Mouse (Mus musculus): ENCODE data around the gene Prss29. TPM values are rescaled to one million over a fixed set of nuclear protein-coding genes. Genes with fewer than 3 reads are reported as not detected.

Prss29 gene
- polyA plus RNA-seq, 1 experiment: not detected

GRCm38 (mm10) chr17:25333943-25334342 is 15.5 kb downstream of the Prss29 start:
- H3K27me3 ChIP-seq (ENCODE audit: control insufficient read depth): no peaks in the 10 kb centered on the region
- H3K4me1 ChIP-seq (ENCODE audit: control insufficient read depth): no peaks in the 10 kb centered on the region
- no peaks in the 10 kb centered on the region for H3K9me3 ChIP-seq (ENCODE audit: control insufficient read depth, low read length)
- TF ChIP-seq TAL1 (IDR thresholded peaks at IDR 0.05; ENCODE audit: low read length): no peak
- no peak for TF ChIP-seq GATA1 (IDR thresholded peaks at IDR 0.05; ENCODE audit: low read length)
- H3K36me3 ChIP-seq (ENCODE audit: control insufficient read depth): no peaks in the 10 kb centered on the region
- no peak overlapping the region for H3K4me3 ChIP-seq (replicated peaks)

- no peak overlapping the region for H3K4me3 ChIP-seq (replicated peaks)
These were observed 19.8 kb downstream of the Prss29 start for GRCm38 (mm10) chr17:25338218-25338617.

GRCm38 (mm10) chr17:25340003-25340402 is 21.5 kb downstream of the Prss29 start:
- Histone ChIP-seq H3K4me1 (ENCODE audit: control insufficient read depth) (no peaks in the 10 kb centered on the region), H3K36me3 (ENCODE audit: control insufficient read depth) (no peaks in the 10 kb centered on the region), H3K27me3 (ENCODE audit: control insufficient read depth) (no peaks in the 10 kb centered on the region), H3K4me3 (replicated peaks) (no peak overlapping the region), H3K9me3 (ENCODE audit: control insufficient read depth, low read length) (no peaks in the 10 kb centered on the region)
- no peak for TF ChIP-seq GATA1 (IDR thresholded peaks at IDR 0.05; ENCODE audit: low read length)
- no peak for TF ChIP-seq TAL1 (IDR thresholded peaks at IDR 0.05; ENCODE audit: low read length)

More at GRCm38 (mm10) chr17:25338218-25338617, 19.8 kb downstream of the Prss29 start:
- no peaks in the 10 kb centered on the region for H3K4me1 ChIP-seq (ENCODE audit: control insufficient read depth)
- no peaks in the 10 kb centered on the region for H3K27me3 ChIP-seq (ENCODE audit: control insufficient read depth)
- H3K36me3 ChIP-seq (ENCODE audit: control insufficient read depth): no peaks in the 10 kb centered on the region
- TF ChIP-seq GATA1 (IDR thresholded peaks at IDR 0.05; ENCODE audit: low read length) (no peak), TAL1 (IDR thresholded peaks at IDR 0.05; ENCODE audit: low read length) (no peak)
- H3K9me3 ChIP-seq (ENCODE audit: control insufficient read depth, low read length): no peaks in the 10 kb centered on the region

GRCm38 (mm10) chr17:25341490-25341889 is 23.0 kb downstream of the Prss29 start:
- Histone ChIP-seq H3K4me3 (replicated peaks) (no peak overlapping the region), H3K4me1 (ENCODE audit: control insufficient read depth) (no peaks in the 10 kb centered on the region), H3K9me3 (ENCODE audit: control insufficient read depth, low read length) (no peaks in the 10 kb centered on the region), H3K27me3 (ENCODE audit: control insufficient read depth) (no peaks in the 10 kb centered on the region), H3K36me3 (ENCODE audit: control insufficient read depth) (no peaks in the 10 kb centered on the region)
- TF ChIP-seq TAL1 (IDR thresholded peaks at IDR 0.05; ENCODE audit: low read length) (no peak), GATA1 (IDR thresholded peaks at IDR 0.05; ENCODE audit: low read length) (no peak)

- no peaks in the 10 kb centered on the region for H3K9me3 ChIP-seq (ENCODE audit: control insufficient read depth, low read length)
- H3K36me3 ChIP-seq (ENCODE audit: control insufficient read depth): no peaks in the 10 kb centered on the region
- no peak within 1 kb of the TSS for H3K4me3 ChIP-seq (replicated peaks)
- no peak for TF ChIP-seq TAL1 (IDR thresholded peaks at IDR 0.05; ENCODE audit: low read length)
- TF ChIP-seq GATA1 (IDR thresholded peaks at IDR 0.05; ENCODE audit: low read length): no peak
- no peaks in the 10 kb centered on the region for H3K27me3 ChIP-seq (ENCODE audit: control insufficient read depth)
- no peaks in the 10 kb centered on the region for H3K4me1 ChIP-seq (ENCODE audit: control insufficient read depth)
These were observed 27.0 kb downstream of the Prss29 start, which contains the start of gene Tpsab1 for GRCm38 (mm10) chr17:25345462-25345861. Tpsab1 (minus strand) TSS chr17:25345562.

- Histone ChIP-seq H3K4me1 (ENCODE audit: control insufficient read depth) (no peaks in the 10 kb centered on the region), H3K4me3 (replicated peaks) (no peak overlapping the region), H3K36me3 (ENCODE audit: control insufficient read depth) (no peaks in the 10 kb centered on the region), H3K9me3 (ENCODE audit: control insufficient read depth, low read length) (no peaks in the 10 kb centered on the region), H3K27me3 (ENCODE audit: control insufficient read depth) (no peaks in the 10 kb centered on the region)
- no peak for TF ChIP-seq TAL1 (IDR thresholded peaks at IDR 0.05; ENCODE audit: low read length)
- TF ChIP-seq GATA1 (IDR thresholded peaks at IDR 0.05; ENCODE audit: low read length): no peak
These were observed 42.8 kb downstream of the Prss29 start for GRCm38 (mm10) chr17:25361291-25361690.

- Histone ChIP-seq H3K4me1 (ENCODE audit: control insufficient read depth) (no peaks in the 10 kb centered on the region), H3K4me3 (replicated peaks) (no peak overlapping the region), H3K36me3 (ENCODE audit: control insufficient read depth) (no peaks in the 10 kb centered on the region), H3K27me3 (ENCODE audit: control insufficient read depth) (no peaks in the 10 kb centered on the region), H3K9me3 (ENCODE audit: control insufficient read depth, low read length) (no peaks in the 10 kb centered on the region)
- TF ChIP-seq TAL1 (IDR thresholded peaks at IDR 0.05; ENCODE audit: low read length): no peak
- TF ChIP-seq GATA1 (IDR thresholded peaks at IDR 0.05; ENCODE audit: low read length): no peak
These were observed 45.3 kb downstream of the Prss29 start for GRCm38 (mm10) chr17:25363726-25364125.

- Histone ChIP-seq H3K9me3 (ENCODE audit: control insufficient read depth, low read length) (no peaks in the 10 kb centered on the region), H3K27me3 (ENCODE audit: control insufficient read depth) (no peaks in the 10 kb centered on the region), H3K4me1 (ENCODE audit: control insufficient read depth) (no peaks in the 10 kb centered on the region), H3K36me3 (ENCODE audit: control insufficient read depth) (no peaks in the 10 kb centered on the region), H3K4me3 (replicated peaks) (no peak within 1 kb of the TSS)
- TF ChIP-seq GATA1 (IDR thresholded peaks at IDR 0.05; ENCODE audit: low read length) (no peak), TAL1 (IDR thresholded peaks at IDR 0.05; ENCODE audit: low read length) (no peak)
These were observed 47.6 kb downstream of the Prss29 start, which contains the start of gene Tpsb2 for GRCm38 (mm10) chr17:25366005-25366404. Tpsb2 (plus strand) TSS chr17:25366305.

- H3K27me3 ChIP-seq (ENCODE audit: control insufficient read depth): no peaks in the 10 kb centered on the region
- H3K4me3 ChIP-seq (replicated peaks): no peak within 1 kb of the TSS
- TF ChIP-seq TAL1 (IDR thresholded peaks at IDR 0.05; ENCODE audit: low read length): no peak
- no peak for TF ChIP-seq GATA1 (IDR thresholded peaks at IDR 0.05; ENCODE audit: low read length)
- H3K9me3 ChIP-seq (ENCODE audit: control insufficient read depth, low read length): no peaks in the 10 kb centered on the region
- H3K4me1 ChIP-seq (ENCODE audit: control insufficient read depth): no peaks in the 10 kb centered on the region
- H3K36me3 ChIP-seq (ENCODE audit: control insufficient read depth): no peaks in the 10 kb centered on the region
These were observed 50.5 kb downstream of the Prss29 start, which contains the start of gene Tpsg1 for GRCm38 (mm10) chr17:25368973-25369372. Tpsg1 (plus strand) TSS chr17:25369273.

Other genes starting within 250 kb of the Prss29 start
- not detected in 2 replicates for gene Tmem204, start 235.1 kb upstream of the Prss29 start, polyA plus RNA-seq (2012)
- 2.0 and 3.1 TPM in 2 replicates for gene Telo2, start 202.7 kb upstream of the Prss29 start, polyA plus RNA-seq (2012)
- not detected in 2 replicates for gene Ptx4, start 197.9 kb upstream of the Prss29 start, polyA plus RNA-seq (2012)
- gene Clcn7, start 185.3 kb upstream of the Prss29 start, polyA plus RNA-seq (2012): 2.0 and 2.1 TPM in 2 replicates
- gene Ccdc154, start 156.2 kb upstream of the Prss29 start, polyA plus RNA-seq (2012): not detected in 2 replicates
- gene Gm38655, start 143.2 kb upstream of the Prss29 start, polyA plus RNA-seq (2012): not detected in 2 replicates
- gene BC003965, start 134.1 kb upstream of the Prss29 start, polyA plus RNA-seq (2012): 2.0 and 2.1 TPM in 2 replicates
- gene Unkl, start 130.3 kb upstream of the Prss29 start, polyA plus RNA-seq (2012): 5.5 and 5.8 TPM in 2 replicates
- gene Gnptg, start 78.5 kb upstream of the Prss29 start, polyA plus RNA-seq (2012): 1.3 and 2.1 TPM in 2 replicates
- gene Tsr3, start 78.5 kb upstream of the Prss29 start, polyA plus RNA-seq (2012): 1.5 and 2.2 TPM in 2 replicates
- not detected in 2 replicates for gene Baiap3, start 62.3 kb upstream of the Prss29 start, polyA plus RNA-seq (2012)
- 19.3 and 26.5 TPM in 2 replicates for gene Ube2i, start 44.0 kb upstream of the Prss29 start, polyA plus RNA-seq (2012)
- gene Prss34, start 20.3 kb upstream of the Prss29 start, polyA plus RNA-seq (2012): 0.28 and 0.74 TPM in 2 replicates
- 0.08 TPM in 1 of 2 replicates, not detected in the other for gene Prss28, start 10.0 kb upstream of the Prss29 start, polyA plus RNA-seq (2012)
- 0.04 TPM in 1 of 2 replicates, not detected in the other for gene Tpsab1, start 26.9 kb downstream of the Prss29 start, polyA plus RNA-seq (2012)
- gene Tpsb2, start 47.7 kb downstream of the Prss29 start, polyA plus RNA-seq (2012): 0.21 and 0.22 TPM in 2 replicates
- gene Tpsg1, start 50.6 kb downstream of the Prss29 start, polyA plus RNA-seq (2012): not detected in 2 replicates
- gene Cacna1h, start 115.1 kb downstream of the Prss29 start, polyA plus RNA-seq (2012): 0.06 and 0.26 TPM in 2 replicates
- gene Tekt4, start 136.0 kb downstream of the Prss29 start, polyA plus RNA-seq (2012): not detected in 2 replicates
- gene Sstr5, start 178.6 kb downstream of the Prss29 start, polyA plus RNA-seq (2012): 0.01 TPM in 1 of 2 replicates, not detected in the other

All from erythroblast, embryonic 14.5 days (primary cell).